Mouse (Mus musculus) spleen, embryonic (tissue): Measurements from ENCODE around the gene Spata6.

Experiments
- CTCF ChIA-PET: fragments of 350-600 bp; sonication (Branson Sonifier 250); formaldehyde crosslinking; loops from one replicate; lab custom pipeline; 2022; lab: Charles Lee

Spata6 gene

DNA sequence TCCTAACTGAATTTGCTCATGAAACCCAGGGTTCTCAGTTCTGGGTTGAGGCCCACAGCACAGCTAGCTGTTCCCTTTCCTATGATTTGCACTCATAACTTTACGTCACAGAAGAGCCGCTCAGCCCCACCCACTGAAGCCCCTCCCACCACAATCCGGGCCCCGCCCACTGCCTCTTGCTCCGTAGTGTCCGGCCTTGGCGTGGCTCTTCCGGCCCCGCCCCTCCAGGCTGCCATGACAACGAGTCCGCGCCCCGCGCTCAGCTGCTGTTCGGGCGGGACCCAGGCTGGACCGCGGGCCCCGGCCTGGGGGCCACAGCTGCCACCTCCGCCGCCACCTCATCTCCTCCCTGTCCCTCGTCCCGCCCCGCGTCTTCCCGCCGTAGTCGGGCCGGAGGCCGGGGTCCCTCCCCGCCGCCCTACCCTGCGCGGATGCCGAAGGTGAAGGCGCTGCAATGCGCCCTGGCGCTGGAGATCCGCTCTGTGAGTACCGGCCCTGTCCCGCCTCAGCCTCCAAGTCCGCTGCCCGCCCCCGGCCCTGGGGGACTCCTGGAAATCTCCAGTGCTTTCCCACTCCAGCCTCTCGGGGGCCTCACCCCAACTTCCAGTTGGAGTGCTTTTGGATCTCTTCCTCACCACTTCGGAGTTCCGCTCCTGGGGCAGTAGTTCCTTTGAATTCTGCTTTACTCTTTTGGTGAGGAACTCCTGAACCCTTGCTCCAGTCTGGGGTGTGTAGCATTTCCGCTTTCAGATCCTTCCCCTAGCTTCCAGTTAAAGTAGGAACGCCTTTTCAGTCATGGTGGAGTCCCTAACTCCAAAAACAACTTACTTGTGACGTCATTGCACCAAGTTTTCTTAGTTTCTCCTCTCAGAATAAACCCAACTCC lies at the start of gene Spata6:
Spata6 (plus strand) TSS at position 209 of the 886 bp plus-strand sequence.
- CTCF ChIA-PET, result no interaction called here

DNA sequence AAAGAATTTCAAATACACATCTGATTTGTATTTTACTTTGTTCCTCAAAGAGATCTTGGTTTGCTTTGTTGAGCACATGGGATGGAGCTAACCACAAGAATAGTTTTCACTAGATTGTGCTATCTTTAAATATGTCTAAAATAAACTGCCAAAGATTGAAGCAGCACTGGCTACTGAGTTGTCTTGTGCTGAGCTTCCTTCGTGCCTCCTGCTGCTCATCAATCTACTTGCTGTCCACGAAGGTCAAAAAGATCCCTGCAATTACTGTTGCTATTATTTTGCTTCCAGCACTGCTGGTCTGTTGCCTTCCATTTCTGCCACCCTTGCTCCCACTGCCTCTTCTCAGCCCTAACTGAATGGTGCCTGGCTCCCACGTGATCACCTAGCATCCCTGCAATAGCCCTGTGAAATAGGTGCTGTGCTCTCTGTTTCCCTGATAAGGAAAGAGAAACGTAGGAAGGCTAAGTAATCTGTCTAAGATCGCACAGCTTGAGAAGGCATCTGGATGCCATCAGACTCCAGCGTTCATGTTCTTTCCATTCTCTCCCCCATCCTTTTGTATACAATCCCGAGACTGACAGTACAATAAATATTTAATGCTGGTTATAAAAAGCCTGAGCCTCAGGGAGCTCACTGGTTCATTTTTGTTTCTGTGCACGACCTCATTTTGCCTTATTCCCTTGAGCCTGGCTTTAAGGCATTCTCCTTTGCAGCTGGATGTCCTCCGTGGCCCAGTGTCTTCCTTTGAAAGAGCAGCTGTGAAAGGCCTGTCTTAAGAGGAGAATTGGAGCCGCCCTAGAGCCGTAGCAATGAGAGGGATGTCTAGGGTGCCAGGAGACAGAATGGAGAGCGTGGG lies 49.0 kb upstream of the Spata6 start:
- CTCF ChIA-PET, result no interaction called here

DNA sequence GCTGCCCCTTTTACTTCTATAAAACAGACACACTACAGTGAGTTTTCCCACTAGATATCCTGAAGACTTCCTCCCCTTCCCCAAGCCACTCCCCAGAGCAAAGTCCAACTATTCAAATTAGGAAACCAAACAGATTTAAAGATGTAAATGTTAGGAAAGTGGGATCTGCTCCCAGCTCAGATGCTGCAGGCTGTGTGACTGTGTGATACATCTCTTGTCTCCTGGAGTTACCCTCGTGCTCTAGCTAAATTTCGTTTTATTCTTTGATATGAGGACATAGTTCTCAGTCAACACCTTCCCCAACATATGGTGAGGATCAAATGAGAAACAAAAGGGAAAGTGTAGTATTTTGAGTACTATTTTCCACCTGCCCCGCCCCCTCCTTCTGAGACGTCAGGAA lies 48.3 kb upstream of the Spata6 start:
- CTCF ChIA-PET, result no interaction called here

DNA sequence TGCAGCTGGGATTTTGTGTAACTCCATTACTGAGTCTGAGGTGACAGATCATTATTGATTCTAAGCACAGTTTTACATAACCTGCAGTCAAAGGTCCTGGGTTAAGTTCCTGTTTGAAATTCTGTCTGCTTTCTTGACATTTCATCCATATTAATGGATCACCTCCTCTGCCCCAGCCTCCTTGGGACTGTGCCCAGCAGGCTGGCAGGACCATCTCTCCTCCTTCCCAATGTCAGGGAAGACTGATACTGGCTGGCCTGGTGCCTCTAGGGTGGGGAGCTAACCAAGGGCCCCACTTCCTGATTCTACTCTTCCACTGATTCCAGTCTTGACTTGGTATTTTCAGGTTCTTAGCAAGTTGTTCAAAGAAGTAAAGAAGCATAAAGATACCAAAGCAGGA lies 45.9 kb upstream of the Spata6 start:
- CTCF ChIA-PET, result interaction anchor here (0.5 to 0.7 kb wide), 2 partner anchors 168 to 1411 kb away, joined by 4 to 11 read pairs; no protein-coding TSS in a partner anchor

DNA sequence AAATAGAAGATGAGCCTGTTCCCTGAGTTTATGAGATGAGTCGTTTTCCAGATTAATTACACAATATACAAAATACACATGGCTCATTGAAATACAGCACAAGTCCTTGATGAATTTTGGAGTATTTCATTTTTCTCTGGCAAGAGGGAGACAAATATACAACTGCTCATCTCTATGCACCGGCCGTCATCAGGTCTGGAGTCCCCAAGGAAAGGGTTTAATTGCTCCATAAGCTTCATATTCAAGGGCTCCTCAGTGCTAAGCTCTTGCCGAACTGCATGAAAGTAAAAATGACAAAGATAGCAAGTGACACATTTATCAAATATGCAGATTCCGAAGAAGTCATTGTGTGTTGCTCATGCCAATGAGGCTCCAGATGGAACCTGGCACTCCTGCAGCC lies 37.9 kb upstream of the Spata6 start:
- CTCF ChIA-PET, result interaction anchor here (0.7 kb wide), 1 partner anchor 189 kb away, joined by 3 read pairs; no protein-coding TSS in a partner anchor

DNA sequence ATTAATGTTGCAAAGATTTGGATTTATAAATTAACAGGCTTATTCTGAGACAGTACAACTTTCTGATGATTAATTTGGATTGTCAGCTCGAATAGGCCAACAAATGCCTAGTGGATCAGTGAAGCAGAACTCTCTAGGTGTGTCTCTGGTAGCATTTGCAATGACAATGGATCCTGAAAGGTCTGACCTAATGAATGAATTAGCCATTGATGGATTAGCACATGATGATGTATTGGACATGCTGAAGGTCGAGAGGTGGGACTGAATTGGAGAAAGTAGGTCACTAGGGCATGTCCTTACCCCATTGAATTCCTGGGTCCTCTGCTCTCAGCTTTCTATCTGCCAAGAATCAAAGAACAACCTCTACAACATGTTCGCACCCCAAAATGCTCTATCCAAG lies 37.0 kb upstream of the Spata6 start:
- CTCF ChIA-PET, result no interaction called here

DNA sequence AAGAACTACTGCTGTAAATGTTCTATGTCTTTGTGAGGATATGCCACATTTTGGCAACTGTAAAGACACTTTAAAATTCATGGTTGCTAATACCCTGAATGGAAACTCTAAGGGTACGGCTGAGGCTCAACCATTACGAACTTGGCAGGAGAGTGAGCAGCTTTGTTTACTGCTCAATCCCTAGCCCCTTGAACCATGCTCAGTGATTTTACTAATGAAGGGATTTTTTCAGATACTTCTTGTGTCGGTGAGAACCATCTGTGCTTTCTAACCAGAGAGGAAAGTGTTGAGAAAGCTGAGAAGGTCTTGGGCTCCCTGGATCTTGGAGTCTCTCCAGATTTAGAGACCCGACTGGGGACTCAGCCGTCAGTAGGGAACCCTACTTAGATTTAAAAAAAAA lies 35.9 kb upstream of the Spata6 start:
- CTCF ChIA-PET, result no interaction called here

DNA sequence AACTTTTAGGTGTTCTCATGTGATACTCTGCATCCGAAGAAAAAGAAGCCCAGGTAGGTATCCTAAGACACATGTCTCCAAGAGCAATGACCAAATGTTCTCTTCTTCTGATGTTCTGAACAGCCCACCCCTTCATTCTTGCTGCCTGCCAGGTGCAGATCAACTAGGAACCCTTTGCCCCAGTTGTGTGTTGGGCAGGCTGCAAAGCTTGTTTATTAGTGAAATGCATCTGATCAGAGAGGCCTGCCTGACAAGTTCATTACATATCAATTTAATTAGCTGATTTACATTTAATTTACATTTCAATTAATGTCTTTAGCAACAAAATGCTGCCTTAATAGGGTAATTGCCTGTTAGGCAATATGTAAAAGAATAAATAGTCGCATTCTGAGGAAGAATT lies 33.8 kb upstream of the Spata6 start:
- CTCF ChIA-PET, result no interaction called here

DNA sequence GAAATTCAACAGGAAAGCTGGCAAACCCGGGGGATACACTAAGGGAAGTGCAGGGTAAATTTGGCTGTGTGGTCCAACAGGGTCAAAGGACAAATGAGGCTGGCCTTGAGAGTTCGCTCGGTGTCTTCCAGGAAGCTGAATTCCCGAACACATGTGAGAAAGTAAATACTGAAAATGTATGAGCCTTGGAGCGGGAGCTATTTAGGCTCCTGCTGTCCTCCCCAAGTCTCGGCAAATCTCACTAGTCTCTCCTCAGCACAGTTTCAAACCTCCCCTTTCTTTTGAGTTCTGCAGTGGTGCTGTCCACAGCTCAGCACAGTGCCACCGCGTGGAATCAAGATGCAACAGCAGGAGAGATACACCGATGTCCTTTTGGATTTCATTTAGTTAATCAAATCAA lies 32.8 kb upstream of the Spata6 start:
- CTCF ChIA-PET, result interaction anchor here (0.6 kb wide), 1 partner anchor 1658 kb away, joined by 10 read pairs; no protein-coding TSS in a partner anchor

DNA sequence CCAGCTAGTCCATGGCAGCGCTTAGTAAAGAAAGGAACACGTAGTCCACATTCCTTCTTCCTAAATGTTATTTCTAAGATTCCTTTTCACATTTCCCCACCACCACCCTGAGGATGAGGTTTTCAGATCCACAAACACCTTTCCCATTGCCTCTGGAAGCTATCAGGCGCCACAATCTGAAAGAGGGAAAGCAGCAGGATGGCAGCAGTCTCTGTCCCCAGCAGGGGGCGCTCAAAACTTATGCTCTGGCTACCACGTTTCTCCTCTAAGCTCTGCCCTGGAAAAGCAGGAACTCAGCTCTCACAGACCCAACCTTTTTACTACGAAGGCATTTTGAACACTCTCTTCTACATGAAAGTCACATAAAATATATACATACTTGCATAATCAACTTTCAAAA lies 32.2 kb upstream of the Spata6 start:
- CTCF ChIA-PET, result interaction anchor here (0.6 to 0.7 kb wide), 2 partner anchors 83 to 1658 kb away, joined by 3 to 10 read pairs; no protein-coding TSS in a partner anchor

DNA sequence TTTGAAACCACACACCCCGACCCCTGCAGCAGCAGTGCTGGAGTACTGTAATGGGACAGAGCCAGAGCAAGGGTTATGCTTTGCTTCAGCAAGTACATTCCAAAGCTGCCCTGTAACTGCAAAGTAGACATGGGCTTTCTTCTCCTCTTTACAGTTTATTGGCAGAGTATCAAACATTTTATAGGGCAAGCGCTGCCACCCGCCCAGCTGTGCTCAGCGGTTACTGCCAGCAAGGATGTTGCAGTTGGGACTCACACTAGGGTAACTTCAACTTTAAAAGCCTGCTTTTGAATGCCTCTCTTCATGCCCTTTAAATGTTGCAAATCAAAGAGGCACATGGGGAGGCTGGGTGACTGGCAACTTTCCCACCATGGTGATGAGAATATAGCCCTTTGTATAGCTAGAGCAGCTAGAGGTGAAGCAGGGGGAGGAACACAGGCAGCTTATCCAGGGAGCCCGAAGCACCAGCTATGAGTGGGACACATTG lies 28.7 kb upstream of the Spata6 start:
- CTCF ChIA-PET, result no interaction called here

DNA sequence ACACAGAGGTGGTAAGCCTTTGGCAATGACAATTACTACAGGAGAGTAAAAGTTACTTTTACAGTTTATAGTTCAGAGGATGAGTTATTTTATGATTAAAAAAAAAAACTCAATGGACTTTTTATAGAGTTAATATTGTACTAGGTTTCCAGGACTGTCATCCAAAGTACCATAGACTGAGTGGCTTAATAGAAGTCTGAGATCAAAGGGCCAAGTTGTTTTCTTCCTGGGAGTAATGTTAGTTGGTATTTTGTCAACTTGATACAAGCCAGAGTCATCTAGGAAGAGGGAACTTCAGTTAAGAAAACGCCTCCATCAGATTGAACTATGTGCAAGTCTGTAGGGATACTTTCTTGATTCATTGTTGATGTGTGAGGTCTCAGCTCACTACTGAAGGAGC lies 18.4 kb upstream of the Spata6 start:
- CTCF ChIA-PET, result no interaction called here

DNA sequence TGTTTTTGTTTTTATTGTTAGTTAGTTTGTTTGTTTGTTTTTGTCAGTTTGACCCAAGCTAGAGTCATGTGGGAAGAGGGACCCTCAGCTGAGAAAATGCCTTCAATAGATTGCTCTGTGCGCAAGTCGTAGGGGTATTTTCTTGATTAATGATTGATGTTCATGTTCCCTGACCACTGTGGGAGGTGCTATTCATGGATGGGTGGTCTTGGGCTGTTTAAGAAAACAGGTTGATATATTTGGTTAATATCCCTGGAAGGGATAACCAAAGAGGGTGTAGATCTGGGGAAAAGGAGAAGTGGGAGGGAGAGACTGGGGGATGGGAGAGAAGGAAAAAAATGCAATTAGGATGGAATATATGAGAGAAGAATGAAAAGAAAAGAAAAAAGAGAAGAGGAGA lies 15.7 kb upstream of the Spata6 start:
- CTCF ChIA-PET, result no interaction called here

DNA sequence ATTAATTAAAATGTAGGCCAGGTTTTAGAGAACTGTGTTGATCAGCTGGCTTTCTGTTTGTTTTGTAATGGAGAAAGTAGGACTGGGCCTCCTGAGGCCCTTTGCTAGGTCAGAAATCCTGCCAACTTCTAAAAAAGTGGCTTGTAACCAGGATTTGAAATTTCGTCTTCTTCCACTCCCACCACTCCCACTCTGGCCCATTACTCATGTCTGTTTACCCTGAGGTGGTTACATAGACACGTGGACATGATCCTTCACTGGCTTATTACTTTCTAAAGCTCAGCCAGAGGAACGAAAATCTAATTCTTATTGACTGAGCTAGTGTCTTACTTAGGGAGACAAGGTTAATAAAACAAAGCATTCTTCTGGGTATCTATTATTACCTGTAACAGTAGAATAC lies 14.8 kb upstream of the Spata6 start:
- CTCF ChIA-PET, result no interaction called here

DNA sequence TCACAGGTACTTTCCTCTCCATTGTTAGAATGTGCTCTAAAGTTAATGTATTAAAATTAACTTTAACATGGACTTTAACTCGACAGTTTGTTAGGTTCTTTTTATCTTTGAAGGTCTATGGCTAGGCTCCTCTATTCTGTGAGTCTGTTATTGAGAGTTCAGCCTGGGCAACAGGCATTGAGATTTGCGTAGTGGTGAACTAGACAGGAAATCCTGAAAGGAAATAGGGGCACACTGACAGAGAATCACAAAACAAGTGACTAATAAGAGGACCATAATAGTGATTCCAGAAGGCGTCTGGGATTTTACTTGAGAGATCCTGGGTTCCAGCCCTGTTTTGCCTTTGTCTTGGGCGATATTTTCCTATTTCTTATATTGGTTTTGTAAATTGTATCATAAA lies 488 bp upstream of the Spata6 start:
- CTCF ChIA-PET, result no interaction called here

DNA sequence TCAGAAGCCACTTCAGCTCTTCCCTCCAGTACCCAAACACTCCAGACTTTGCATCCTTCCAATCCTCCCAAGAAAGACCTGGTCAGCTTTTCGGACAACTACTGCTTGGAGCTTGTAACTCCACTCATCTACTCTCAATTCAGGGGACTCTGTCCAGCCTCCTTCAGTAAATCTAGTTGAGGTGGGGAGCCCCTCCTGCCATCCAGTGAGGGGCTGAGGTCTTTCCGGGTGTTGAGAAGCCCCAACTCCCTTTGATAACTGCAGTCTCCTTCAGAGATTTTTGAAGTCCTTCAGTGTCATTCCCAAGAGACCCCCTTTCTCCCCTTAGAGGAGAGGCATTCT lies 849 bp downstream of the Spata6 start:
- CTCF ChIA-PET, result no interaction called here

DNA sequence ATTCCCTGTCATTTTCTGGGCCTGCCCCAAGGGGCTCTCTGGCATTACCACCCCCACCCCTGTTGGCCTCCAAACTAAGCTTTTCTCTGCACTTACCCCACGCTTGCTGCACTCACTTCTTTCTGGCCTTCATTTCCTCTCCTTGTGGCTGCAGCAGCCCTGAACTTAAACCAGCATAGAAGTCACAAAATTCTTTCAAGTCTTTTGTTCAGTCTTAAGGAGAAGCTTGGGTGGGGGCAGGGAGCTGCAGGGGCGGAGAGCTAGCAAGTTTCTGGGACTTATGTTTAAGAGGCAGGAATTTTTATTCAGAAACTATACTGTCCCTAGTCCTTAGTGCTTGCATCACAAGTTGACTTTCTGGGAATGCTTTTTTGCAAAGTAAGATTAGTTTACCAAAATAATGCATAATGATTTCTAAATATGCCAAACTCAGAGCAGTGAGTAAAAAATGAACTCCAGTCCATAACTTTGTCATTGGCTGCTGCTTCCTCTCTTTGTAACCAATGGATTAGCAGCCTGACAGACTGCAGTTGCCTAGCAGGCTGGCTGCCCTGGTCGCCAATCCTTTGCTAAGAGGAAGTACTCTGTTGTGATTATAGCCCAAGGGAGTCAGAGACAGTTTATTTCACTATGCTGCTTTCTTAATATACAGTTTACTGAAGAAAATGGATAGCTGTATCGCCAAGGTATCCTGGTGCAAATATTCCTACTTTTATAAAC lies 1.5 kb downstream of the Spata6 start:
- CTCF ChIA-PET, result interaction anchor here (0.6 kb wide), 1 partner anchor 313 kb away, joined by 4 read pairs; no protein-coding TSS in a partner anchor

DNA sequence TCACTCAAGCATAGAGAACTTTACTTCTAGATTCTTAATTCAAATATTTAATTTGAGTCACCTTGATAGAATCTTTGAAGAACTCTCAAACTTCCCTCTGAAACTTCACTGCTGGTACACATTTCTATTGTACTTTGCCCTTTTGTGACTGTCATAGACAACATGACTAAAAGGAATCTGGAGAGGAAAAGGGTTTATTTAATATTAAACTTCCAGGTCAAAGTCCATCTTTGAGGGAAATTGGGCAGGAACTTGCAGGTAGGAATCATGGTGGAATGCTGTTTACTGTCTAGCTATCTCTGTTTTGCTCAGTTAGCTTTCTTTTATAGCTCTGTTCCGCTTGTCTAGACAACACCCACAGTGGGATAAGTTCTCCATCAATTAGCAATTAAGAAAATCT lies 17.8 kb downstream of the Spata6 start:
- CTCF ChIA-PET, result interaction anchor here (0.7 kb wide), 1 partner anchor 15 kb away, joined by 4 read pairs; no protein-coding TSS in a partner anchor

DNA sequence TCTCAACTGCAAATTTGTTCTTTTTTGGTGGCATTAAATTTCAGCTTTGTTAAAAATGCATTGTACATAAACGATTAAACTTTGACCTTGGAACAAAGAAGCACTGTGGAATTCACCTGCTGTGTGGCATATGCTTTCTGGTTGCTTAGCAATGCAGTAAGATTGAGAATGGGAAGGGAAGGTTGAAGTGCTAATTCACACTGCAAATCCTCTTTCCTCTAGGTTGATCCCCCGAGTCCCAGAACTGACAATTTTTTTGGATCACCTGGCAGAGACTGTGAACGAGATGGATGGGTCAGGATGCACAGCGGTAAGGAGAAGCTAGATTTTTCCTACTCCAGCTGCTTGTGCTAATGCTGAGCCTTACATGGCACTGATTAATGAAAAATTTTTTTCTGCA lies 60.7 kb downstream of the Spata6 start:
- CTCF ChIA-PET, result no interaction called here

DNA sequence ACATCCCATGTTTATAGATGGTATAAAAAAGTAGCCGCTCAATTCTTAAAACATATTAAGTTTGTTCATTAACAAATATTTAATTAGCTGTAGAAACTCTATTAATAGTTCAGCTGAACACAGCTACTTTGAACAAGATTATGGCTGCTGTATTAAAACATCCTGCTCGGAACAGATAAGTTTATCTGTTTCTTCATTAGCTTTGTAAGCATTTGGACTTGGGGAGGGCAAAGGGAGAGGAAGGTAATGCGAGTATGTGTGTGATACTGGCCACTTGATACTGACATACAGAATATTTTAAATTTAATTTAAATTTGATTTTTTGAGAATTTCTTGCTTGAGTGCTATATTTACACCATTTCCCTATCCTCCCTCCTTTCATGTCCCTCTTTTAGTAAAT lies 80.1 kb downstream of the Spata6 start:
- CTCF ChIA-PET, result no interaction called here

DNA sequence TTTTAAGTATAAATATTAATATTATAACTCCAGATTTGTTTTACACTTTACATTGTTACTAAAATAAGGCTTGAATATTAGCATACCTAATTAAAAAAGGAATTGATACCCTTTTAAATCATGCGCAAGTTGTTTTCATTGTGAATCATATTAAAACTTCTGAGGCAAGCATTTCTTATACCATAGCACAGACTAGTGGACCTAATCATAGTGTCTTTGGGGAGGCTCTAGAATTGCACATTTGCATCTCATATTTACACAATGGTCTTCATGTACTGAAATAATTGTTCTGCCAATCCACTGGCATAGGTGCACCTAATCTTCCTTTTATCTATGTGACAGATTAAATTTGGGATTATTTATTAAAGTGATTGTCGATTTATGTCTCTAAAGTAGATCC lies 83.4 kb downstream of the Spata6 start:
- CTCF ChIA-PET, result no interaction called here

DNA sequence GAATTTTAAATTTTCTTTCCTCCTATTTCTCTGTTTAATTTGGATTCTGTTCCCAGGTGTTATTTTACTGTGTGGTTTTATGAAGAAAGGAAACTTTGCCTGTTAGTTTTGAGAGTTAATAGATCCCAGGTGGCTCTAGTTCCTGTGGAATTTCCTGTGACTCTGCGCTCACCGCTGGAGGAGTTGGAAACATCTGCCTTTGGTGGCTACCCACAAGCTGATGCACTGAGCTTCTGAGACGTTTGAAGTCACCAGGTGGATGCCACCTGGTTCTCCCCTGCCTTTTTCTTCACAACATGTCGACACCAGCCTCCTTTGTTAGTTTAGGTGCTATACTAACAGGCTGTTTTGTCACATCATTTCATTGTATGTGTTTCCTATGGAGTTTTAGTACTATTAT lies 97.7 kb downstream of the Spata6 start:
- CTCF ChIA-PET, result no interaction called here
